In the genomic region with DNA sequence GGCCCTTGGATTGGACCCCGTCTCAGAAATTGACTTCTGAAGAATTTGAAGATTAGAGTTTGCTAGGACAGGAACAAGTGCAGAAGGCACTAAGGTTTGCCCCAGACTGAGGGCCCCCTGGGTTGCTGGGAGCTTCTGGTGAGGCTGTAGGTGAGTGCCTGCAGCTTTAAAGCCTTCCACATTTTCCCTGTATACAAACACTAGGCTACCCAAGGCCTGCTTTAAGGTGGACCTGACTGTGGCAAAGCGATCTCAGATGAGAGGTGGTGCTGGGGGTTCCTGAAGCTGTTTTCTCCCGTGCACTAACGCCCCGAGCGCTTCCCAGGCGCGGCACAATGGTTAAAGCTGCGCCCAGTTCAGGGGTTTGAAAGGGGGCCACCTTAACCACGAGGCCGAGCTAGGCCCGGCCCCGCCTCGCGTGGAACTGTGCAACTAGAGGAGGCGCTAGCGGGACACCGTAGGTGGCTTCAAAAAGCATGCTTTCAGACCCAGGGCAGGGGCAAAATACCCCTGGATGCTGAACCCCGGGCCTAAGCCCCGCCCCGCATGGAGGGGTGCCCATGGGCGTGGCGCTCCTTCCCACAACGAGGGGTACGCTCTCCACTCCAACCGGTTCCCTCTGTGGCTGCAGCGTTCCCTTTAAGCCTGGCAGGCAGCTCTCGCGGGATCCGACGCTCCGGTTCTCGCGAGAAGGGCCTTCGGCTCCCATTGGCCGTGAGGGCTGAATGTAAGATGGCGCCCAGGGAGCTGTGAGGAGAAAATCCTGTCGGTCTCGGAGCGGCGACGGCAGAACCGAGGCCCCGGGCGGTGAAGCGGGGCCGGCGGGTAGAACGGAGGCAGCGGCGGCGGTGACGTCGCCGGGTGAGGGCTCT, we compare ENCODE assay signal across 8 mouse cellular contexts. TPM values are rescaled to one million over a fixed set of nuclear protein-coding genes. Genes with fewer than 3 reads are reported as not detected.
DNase-seq lines count a peak whose midpoint lies in the region; ATAC-seq and TF ChIP-seq lines count a peak whose summit lies in the region.

A gene (plus strand): TSS at position 427 of the 872 bp plus-strand sequence.

- peak within 1 kb of the TSS; percentile 84 for H3K4me2 ChIP-seq in forebrain, embryonic 16.5 days (ENCODE audit: low read length)
- H3K4me2 ChIP-seq in lung, embryonic 14.5 days = peak within 1 kb of the TSS; percentile 68

- H3K27ac ChIP-seq in forebrain, embryonic 16.5 days (ENCODE audit: low read length) = peak within 1 kb of the TSS; percentile 100
- peak within 1 kb of the TSS; percentile 94 for H3K27ac ChIP-seq in layer of hippocampus, adult 2 months
- peak within 1 kb of the TSS; percentile 100 for H3K27ac ChIP-seq in lung, embryonic 14.5 days (ENCODE audit: low read depth)
- H3K27ac ChIP-seq in olfactory bulb, adult 2 months (ENCODE audit: insufficient read depth, low read depth, low read length) = peak within 1 kb of the TSS; percentile 94
- peak within 1 kb of the TSS; percentile 75 for H3K27ac ChIP-seq in thymus, adult 2 months (ENCODE audit: control insufficient read depth, insufficient read depth, low read length)

- peak within 1 kb of the TSS; percentile 96 for H3K4me3 ChIP-seq in G1E (ENCODE audit: low read depth, low read length)
- H3K4me3 ChIP-seq in forebrain, embryonic 16.5 days (replicated peaks; ENCODE audit: low read length) = peak within 1 kb of the TSS; percentile 95
- peak within 1 kb of the TSS; percentile 91 for H3K4me3 ChIP-seq in layer of hippocampus, adult 2 months
- peak within 1 kb of the TSS; percentile 88 for H3K4me3 ChIP-seq in lung, embryonic 14.5 days (ENCODE audit: low read depth, low read length)
- H3K4me3 ChIP-seq in olfactory bulb, adult 2 months (ENCODE audit: insufficient read depth, low read depth, low read length) = peak within 1 kb of the TSS; percentile 65
- H3K4me3 ChIP-seq in thymus, adult 2 months (ENCODE audit: control insufficient read depth, insufficient read depth, low read length) = peak within 1 kb of the TSS; percentile 76

- intact Hi-C loops in heart, postnatal 36 days (cut with DNase I) = loop anchor here (2.0 kb wide), 1 partner anchor 36 kb away; no protein-coding TSS in a partner anchor

- peak; percentile 54 for TF ChIP-seq POLR2A in olfactory bulb, adult 2 months (IDR thresholded peaks at IDR 0.05; ENCODE audit: insufficient read depth, low read depth, low read length)
- TF ChIP-seq POLR2A in thymus, adult 2 months (IDR thresholded peaks at IDR 0.05; ENCODE audit: control insufficient read depth, extremely low read depth, insufficient read depth, low read length, poor library complexity) = peak; percentile 83

- H3K4me1 ChIP-seq in G1E (ENCODE audit: insufficient read depth, low read depth, low read length) = peaks cover 45% of the 10 kb centered on the region
- H3K4me1 ChIP-seq in forebrain, embryonic 16.5 days (replicated peaks; ENCODE audit: control insufficient read depth, insufficient read depth, low read length) = peaks cover 26% of the 10 kb centered on the region
- peaks cover 2% of the 10 kb centered on the region; the same call in 1 of the 2 replicates for H3K4me1 ChIP-seq in lung, embryonic 14.5 days (ENCODE audit: insufficient read depth)
- H3K4me1 ChIP-seq in olfactory bulb, adult 2 months (ENCODE audit: control insufficient read depth, insufficient read depth, low read length) = 0 out of 2 replicates have a peak, but pooled peaks cover 3% of the 10 kb centered on the region
- peaks cover 5% of the 10 kb centered on the region; the same call in 1 of the 2 replicates for H3K4me1 ChIP-seq in thymus, adult 2 months (replicated peaks; ENCODE audit: control insufficient read depth, insufficient read depth, low read length)

- 1% methylated on average over 55 of the region's 55 CpGs for WGBS in forebrain, embryonic 16.5 days
- under 1% methylated on average over 55 of the region's 55 CpGs for WGBS in lung, embryonic 14.5 days
- WGBS in olfactory bulb, adult 2 months = 1% methylated on average over 55 of the region's 55 CpGs
- WGBS in thymus, adult 2 months = 2% methylated on average over 55 of the region's 55 CpGs

- H3K9me3 ChIP-seq in G1E (replicated peaks) = no peaks in the 10 kb centered on the region
- H3K9me3 ChIP-seq in forebrain, embryonic 16.5 days (ENCODE audit: control insufficient read depth, low read length) = no peaks in the 10 kb centered on the region
- H3K9me3 ChIP-seq in lung, embryonic 14.5 days (ENCODE audit: low read depth, low read length) = no peaks in the 10 kb centered on the region

- no peak for TF ChIP-seq CTCF in G1E (IDR thresholded peaks at IDR 0.05; ENCODE audit: low read depth, low read length)
- TF ChIP-seq CTCF in layer of hippocampus, adult 2 months (conservative IDR thresholded peaks at IDR 0.05) = peak; percentile 44
- TF ChIP-seq CTCF in lung, embryonic 14.5 days (IDR thresholded peaks at IDR 0.05; ENCODE audit: low read depth) = peak; percentile 36; the same call in 1 of the 2 replicates
- TF ChIP-seq CTCF in olfactory bulb, adult 2 months (IDR thresholded peaks at IDR 0.05; ENCODE audit: insufficient read depth, low read depth, low read length) = no peak
- TF ChIP-seq CTCF in thymus, adult 2 months (IDR thresholded peaks at IDR 0.05; ENCODE audit: borderline replicate concordance, control insufficient read depth, extremely low read depth, insufficient read depth, low read length, poor library complexity) = peak; percentile 52; the same call in 1 of the 2 replicates

- peak; percentile 89 for DNase-seq in G1E (ENCODE audit: low spot score)
- DNase-seq in cerebellum, adult 18-20 months = peak; percentile 95
- peak; percentile 93 to 97 for DNase-seq in heart, postnatal 36 days
- DNase-seq in layer of hippocampus, adult 2 months (ENCODE audit: low spot score in 2 of 2) = peak; percentile 92 to 95
- peak; percentile 99 for DNase-seq in lung, embryonic 14.5 days
- peak; percentile 96 for DNase-seq in thymus, adult 2 months

- H3K36me3 ChIP-seq in G1E (replicated peaks) = peaks cover 69% of the 10 kb centered on the region
- peaks cover 22% of the 10 kb centered on the region for H3K36me3 ChIP-seq in forebrain, embryonic 16.5 days (ENCODE audit: control insufficient read depth, insufficient read depth)
- peaks cover 60% of the 10 kb centered on the region for H3K36me3 ChIP-seq in lung, embryonic 14.5 days (ENCODE audit: insufficient read depth)
- peaks cover 35% of the 10 kb centered on the region; the same call in 1 of the 2 replicates for H3K36me3 ChIP-seq in thymus, adult 2 months (ENCODE audit: control insufficient read depth, insufficient read depth, low read length)

- peak; percentile 92 for ATAC-seq in G1E (ENCODE audit: extremely low read depth, insufficient number of reproducible peaks, low FRiP score, poor library complexity, severe bottlenecking)
- ATAC-seq in forebrain, embryonic 16.5 days = peak; percentile 98
- peak; percentile 96 for ATAC-seq in lung, embryonic 14.5 days (ENCODE audit: insufficient read depth)

- no peaks in the 10 kb centered on the region for H3K27me3 ChIP-seq in G1E (ENCODE audit: insufficient read depth, low read length)
- H3K27me3 ChIP-seq in forebrain, embryonic 16.5 days (replicated peaks; ENCODE audit: control insufficient read depth, insufficient read depth, low read length) = no peaks in the 10 kb centered on the region
- no peaks in the 10 kb centered on the region for H3K27me3 ChIP-seq in lung, embryonic 14.5 days (ENCODE audit: insufficient read depth, low read length)
- no peaks in the 10 kb centered on the region for H3K27me3 ChIP-seq in thymus, adult 2 months (ENCODE audit: control insufficient read depth, insufficient read depth, low read length)

- H3K9ac ChIP-seq in forebrain, embryonic 16.5 days (replicated peaks; ENCODE audit: low read depth, low read length) = peak within 1 kb of the TSS; percentile 95
- H3K9ac ChIP-seq in lung, embryonic 14.5 days = peak within 1 kb of the TSS; percentile 97

RNA-seq across cellular contexts. Expression of the gene that starts here (rescaled TPM):
- 179 and 214 TPM in 2 replicates for total RNA-seq in G1E (2014; fragmentation: Nextera tagmentation)
- total RNA-seq in G1E (2017) = 150 and 161 TPM in 2 replicates
- 99.7 and 143 TPM in 2 replicates for polyA plus RNA-seq in G1E (2012)
- polyA plus RNA-seq in forebrain, embryonic 16.5 days (2015; fragmentation: Nextera tagmentation; extraction: Ambion mirVana) = 152 and 164 TPM in 2 replicates
- total RNA-seq in heart, postnatal 36 days (2021) = 10 to 100 TPM; 60.4 to 60.5 TPM
- total RNA-seq in layer of hippocampus, adult 2 months (2021) = 100 to 1,000 TPM; 161 TPM
- 139 and 145 TPM in 2 replicates for polyA plus RNA-seq in lung, embryonic 14.5 days (2014; fragmentation: Nextera tagmentation; extraction: Ambion mirVana)
- not detected in 2 replicates for polyA plus RNA-seq in olfactory bulb, adult 2 months (2012; ENCODE audit: insufficient read depth, insufficient read length, low replicate concordance, missing spikeins)
- polyA plus RNA-seq in thymus, adult 2 months (2012; rRNA removed) = 200 and 225 TPM in 2 replicates

Comparison
In these comparisons a context has a peak if more than half of its experiments do, and no peak if none do; other contexts are left out.
1. Peak in every context shown above with its lines: DNase-seq, ATAC-seq, H3K4me3 ChIP-seq and H3K27ac ChIP-seq.
2. CTCF ChIP-seq: peak in layer of hippocampus, adult 2 months (single experiment), lung, embryonic 14.5 days (single experiment) and thymus, adult 2 months (single experiment); none in G1E (single experiment) and olfactory bulb, adult 2 months (single experiment).